ENCODE assay signal across 8 mouse cellular contexts in genomic region chr4:142071243-142071991, GRCm38 (mm10). TPM values are rescaled to one million over a fixed set of nuclear protein-coding genes. Genes with fewer than 3 reads are reported as not detected.
DNase-seq lines count a peak whose midpoint lies in the region; ATAC-seq lines count a peak whose summit lies in the region.

No protein-coding gene starts in this region.

- peaks cover 34% of the 10 kb centered on the region for H3K4me1 ChIP-seq in kidney, embryonic 16.5 days (ENCODE audit: insufficient read depth, low read length)
- peaks cover 29% of the 10 kb centered on the region for H3K4me1 ChIP-seq in embryonic facial prominence, embryonic 14.5 days (ENCODE audit: control insufficient read depth, insufficient read depth, low read length)

- DNase-seq in kidney, postnatal 25 days: no peak
- peak; percentile 80 for DNase-seq in cerebellum, adult 11-12 months
- no peak for DNase-seq in embryonic facial prominence, embryonic 14.5 days (ENCODE audit: low spot score)
- DNase-seq in neural tube, embryonic 10.5 days (ENCODE audit: extremely low spot score, low spot score): peak; percentile 59
- DNase-seq in spleen, adult 12 weeks (ENCODE audit: low spot score): no peak
- DNase-seq in gastrocnemius, postnatal 25 days: no peak

- 0 out of 2 replicates have a peak overlapping the region, but pooled peaks have one; percentile 19 for H3K27ac ChIP-seq in kidney, embryonic 16.5 days (ENCODE audit: low read length)
- H3K27ac ChIP-seq in embryonic facial prominence, embryonic 14.5 days (replicated peaks; ENCODE audit: low read depth, low read length): 0 out of 2 replicates have a peak overlapping the region, but pooled peaks have one; percentile 10

- H3K27me3 ChIP-seq in kidney, embryonic 16.5 days (ENCODE audit: insufficient read depth, low read length): no peaks in the 10 kb centered on the region
- no peaks in the 10 kb centered on the region for H3K27me3 ChIP-seq in embryonic facial prominence, embryonic 14.5 days (replicated peaks; ENCODE audit: control insufficient read depth, insufficient read depth, low read length)

- H3K4me2 ChIP-seq in kidney, embryonic 16.5 days (replicated peaks; ENCODE audit: low read depth, low read length): no peak overlapping the region
- H3K4me2 ChIP-seq in embryonic facial prominence, embryonic 14.5 days (ENCODE audit: low read depth, low read length): peak overlapping the region; percentile 10; the same call in 1 of the 2 replicates

- H3K36me3 ChIP-seq in kidney, embryonic 16.5 days (ENCODE audit: insufficient read depth, low read length): no peaks in the 10 kb centered on the region
- H3K36me3 ChIP-seq in embryonic facial prominence, embryonic 14.5 days (ENCODE audit: control insufficient read depth, insufficient read depth, low read length): no peaks in the 10 kb centered on the region

- no peak overlapping the region for H3K4me3 ChIP-seq in kidney, embryonic 16.5 days (ENCODE audit: low read length)
- no peak overlapping the region for H3K4me3 ChIP-seq in embryonic facial prominence, embryonic 14.5 days (ENCODE audit: low read depth, low read length)

- WGBS in kidney, embryonic 16.5 days: 22% methylated on average over 18 of the region's 18 CpGs
- 12% methylated on average over 18 of the region's 18 CpGs for WGBS in embryonic facial prominence, embryonic 14.5 days

- no peak for ATAC-seq in kidney, embryonic 16.5 days (ENCODE audit: low FRiP score, low TSS enrichment)
- ATAC-seq in embryonic facial prominence, embryonic 14.5 days (ENCODE audit: low read depth): no peak
- ATAC-seq in frontal cortex, adult (ENCODE audit: low TSS enrichment): no peak

- H3K9me3 ChIP-seq in kidney, embryonic 16.5 days (ENCODE audit: low read length): no peaks in the 10 kb centered on the region
- no peaks in the 10 kb centered on the region for H3K9me3 ChIP-seq in embryonic facial prominence, embryonic 14.5 days (ENCODE audit: control insufficient read depth, low read length)

- no peak overlapping the region for H3K9ac ChIP-seq in kidney, embryonic 16.5 days (replicated peaks; ENCODE audit: low read length)
- no peak overlapping the region for H3K9ac ChIP-seq in embryonic facial prominence, embryonic 14.5 days (ENCODE audit: low read depth, low read length)

RNA-seq across cellular contexts. Expression of gene Tmem51, which starts 12.7 kb away (rescaled TPM):
- polyA plus RNA-seq in kidney, embryonic 16.5 days (2015; fragmentation: Nextera tagmentation; extraction: Ambion mirVana): 41.6 and 42.7 TPM in 2 replicates
- 14.6 and 14.9 TPM in 2 replicates for polyA plus RNA-seq in embryonic facial prominence, embryonic 14.5 days (2014; fragmentation: Nextera tagmentation; extraction: Ambion mirVana)
- 1 to 10 TPM in 1 of 2 experiments, under 1 TPM in 1; 0.61 to 1.2 TPM for total RNA-seq in gastrocnemius, postnatal 25 days (2021)

RNA-seq across cellular contexts. Expression of gene Fhad1, which starts 56.5 kb away (rescaled TPM):
- polyA plus RNA-seq in kidney, embryonic 16.5 days (2015; fragmentation: Nextera tagmentation; extraction: Ambion mirVana): 0.74 and 1.0 TPM in 2 replicates
- polyA plus RNA-seq in embryonic facial prominence, embryonic 14.5 days (2014; fragmentation: Nextera tagmentation; extraction: Ambion mirVana): 5.9 and 6.8 TPM in 2 replicates
- total RNA-seq in gastrocnemius, postnatal 25 days (2021): under 1 TPM in 1 of 2 experiments, not detected in 1; 0.83 TPM

Comparison
In these comparisons a context has a peak if more than half of its experiments do, and no peak if none do; other contexts are left out.
1. DNase-seq: peak in cerebellum, adult 11-12 months (single experiment) and neural tube, embryonic 10.5 days (single experiment); none in kidney, postnatal 25 days (0 of 2), embryonic facial prominence, embryonic 14.5 days (single experiment), spleen, adult 12 weeks (single experiment) and gastrocnemius, postnatal 25 days (single experiment).